ENCODE assay signal across 17 mouse cellular contexts in genomic region chr12:72757596-72757995, GRCm38 (mm10). TPM values are rescaled to one million over a fixed set of nuclear protein-coding genes. Genes with fewer than 3 reads are reported as not detected.
DNase-seq lines count a peak whose midpoint lies in the region; ATAC-seq and TF ChIP-seq lines count a peak whose summit lies in the region.
"Had no signal": no experiment of that assay in that cellular context is flagged by ENCODE, and none has a peak within 500 bp of the region (broad histone marks: within the 10 kb centered on the region; RNA-seq: fewer than 3 reads in every experiment).

No protein-coding gene starts in this region.

- WGBS in embryonic facial prominence, embryonic 12.5 days, result 0% methylated on average over 1 of the region's 1 CpGs

- H3K27me3 ChIP-seq in ES-Bruce4 (ENCODE audit: control insufficient read depth, insufficient read depth, low read length, poor library complexity, severe bottlenecking), result no peaks in the 10 kb centered on the region
- no peaks in the 10 kb centered on the region for H3K27me3 ChIP-seq in embryonic facial prominence, embryonic 12.5 days
- H3K27me3 ChIP-seq: kidney, embryonic 15.5 days; limb, embryonic 12.5 days; liver, embryonic 13.5 days; lung, embryonic 15.5 days had no signal

- intact Hi-C loops in heart, postnatal 36 days (cut with DNase I), result no loop called here

- no peaks in the 10 kb centered on the region for H3K36me3 ChIP-seq in ES-Bruce4 (ENCODE audit: control insufficient read depth, insufficient read depth, low read length, poor library complexity, severe bottlenecking)
- no peaks in the 10 kb centered on the region for H3K36me3 ChIP-seq in embryonic facial prominence, embryonic 12.5 days
- H3K36me3 ChIP-seq: kidney, embryonic 15.5 days; limb, embryonic 12.5 days; liver, embryonic 13.5 days; lung, embryonic 15.5 days had no signal

- ATAC-seq in embryonic facial prominence, embryonic 12.5 days (ENCODE audit: insufficient number of reproducible peaks, insufficient read depth, low FRiP score, low TSS enrichment), result no peak
- ATAC-seq in activated CD4-positive, CD25-positive, alpha-beta regulatory T cell, adult 4 months, result no peak
- ATAC-seq: intestine, embryonic 16.5 days had no signal

- peaks cover 8% of the 10 kb centered on the region for H3K4me1 ChIP-seq in ES-Bruce4 (ENCODE audit: control insufficient read depth, insufficient read depth, low read length)
- peaks cover 23% of the 10 kb centered on the region for H3K4me1 ChIP-seq in embryonic facial prominence, embryonic 12.5 days

- no peak for TF ChIP-seq POLR2A in ES-Bruce4 (IDR thresholded peaks at IDR 0.05; ENCODE audit: insufficient read depth, low read length)

- no peaks in the 10 kb centered on the region for H3K9me3 ChIP-seq in ES-Bruce4 (replicated peaks; ENCODE audit: control insufficient read depth, insufficient read depth, low read length, poor library complexity, severe bottlenecking)
- no peaks in the 10 kb centered on the region for H3K9me3 ChIP-seq in embryonic facial prominence, embryonic 12.5 days
- H3K9me3 ChIP-seq: kidney, embryonic 15.5 days; liver, embryonic 13.5 days; lung, embryonic 15.5 days had no signal

- 0 out of 2 replicates have a peak, but pooled peaks have one; percentile 34 for TF ChIP-seq EP300 in ES-Bruce4 (IDR thresholded peaks at IDR 0.05; ENCODE audit: insufficient read depth, low read depth, low read length)

- TF ChIP-seq CTCF in ES-Bruce4 (IDR thresholded peaks at IDR 0.05; ENCODE audit: low read depth, low read length), result no peak

- peak overlapping the region; percentile 73; the same call in 1 of the 2 replicates for H3K27ac ChIP-seq in ES-Bruce4 (ENCODE audit: insufficient read depth, low read length)
- peak overlapping the region; percentile 63; the same call in 1 of the 2 replicates for H3K27ac ChIP-seq in embryonic facial prominence, embryonic 12.5 days
- H3K27ac ChIP-seq: hindbrain, embryonic 14.5 days; kidney, embryonic 15.5 days; liver, embryonic 13.5 days; lung, embryonic 15.5 days had no signal

- no peak overlapping the region for H3K4me2 ChIP-seq in embryonic facial prominence, embryonic 12.5 days (replicated peaks)
- H3K4me2 ChIP-seq: hindbrain, embryonic 14.5 days; kidney, embryonic 15.5 days; liver, embryonic 13.5 days; lung, embryonic 15.5 days had no signal

- peak; percentile 61 for DNase-seq in heart, adult 11 months
- no peak for DNase-seq in heart, postnatal 36 days
- peak; percentile 27 for DNase-seq in ZHBTc4 (ENCODE audit: low read depth, low spot score)
- no peak for DNase-seq in gastrocnemius, adult 8-10 months (ENCODE audit: low spot score in 2 of 2)
- DNase-seq: B cell, adult 2 months; gastrocnemius, postnatal 14 days; layer of hippocampus, postnatal 36 days; liver, embryonic 13.5 days had no signal

- no peak overlapping the region for H3K4me3 ChIP-seq in ES-Bruce4 (ENCODE audit: low read depth, low read length)
- no peak overlapping the region for H3K4me3 ChIP-seq in embryonic facial prominence, embryonic 12.5 days
- H3K4me3 ChIP-seq: erythroblast, embryonic 14.5 days; kidney, embryonic 15.5 days; limb, embryonic 12.5 days; liver, embryonic 13.5 days; lung, embryonic 15.5 days had no signal

- no peak overlapping the region for H3K9ac ChIP-seq in ES-Bruce4 (ENCODE audit: low read depth, poor library complexity, severe bottlenecking)
- H3K9ac ChIP-seq in embryonic facial prominence, embryonic 12.5 days, result no peak overlapping the region
- H3K9ac ChIP-seq: hindbrain, embryonic 14.5 days; kidney, embryonic 15.5 days; limb, embryonic 12.5 days; liver, embryonic 13.5 days; lung, embryonic 15.5 days had no signal

RNA-seq across cellular contexts. Expression of gene Ppm1a, which starts 0.3 kb away (rescaled TPM):
- 100 to 1,000 TPM; 244 to 245 TPM for total RNA-seq in heart, postnatal 36 days (2021)
- 183 and 202 TPM in 2 replicates for polyA plus RNA-seq in ES-Bruce4 (2011; ENCODE audit: insufficient read depth, insufficient read length, low read depth, missing spikeins)
- 81.4 and 83.7 TPM in 2 replicates for polyA plus RNA-seq in embryonic facial prominence, embryonic 12.5 days (2016; fragmentation: Nextera tagmentation; extraction: Ambion mirVana)
- polyA plus RNA-seq in activated CD4-positive, CD25-positive, alpha-beta regulatory T cell, adult 4 months (2017; shearing (Covaris generic)), result 10 to 100 TPM; 18.6 to 31.9 TPM
- total RNA-seq in gastrocnemius, adult 8-10 months (2022), result 100 to 1,000 TPM; 325 to 385 (median 339) TPM

Comparison
In these comparisons a context has a peak if more than half of its experiments do, and no peak if none do; other contexts are left out.
1. DNase-seq: peak in heart, adult 11 months (single experiment) and ZHBTc4 (single experiment); none in heart, postnatal 36 days (0 of 2) and gastrocnemius, adult 8-10 months (0 of 2).